In genomic region chr9:73662839-73663238, GRCm38 (mm10) we compare ENCODE assay signal across 16 mouse cellular contexts.
DNase-seq lines count a peak whose midpoint lies in the region; TF ChIP-seq lines count a peak whose summit lies in the region.
"Had no signal": no experiment of that assay in that cellular context is flagged by ENCODE, and none has a peak within 500 bp of the region (broad histone marks: within the 10 kb centered on the region; RNA-seq: fewer than 3 reads in every experiment).

No protein-coding gene starts in this region.

- TF ChIP-seq CTCF in layer of hippocampus, adult 2 months (conservative IDR thresholded peaks at IDR 0.05) = peak; percentile 15; the same call in 1 of the 2 replicates

- no peak for DNase-seq in layer of hippocampus, adult 2 months (ENCODE audit: low spot score in 2 of 2)
- DNase-seq in layer of hippocampus, postnatal 25 days (ENCODE audit: extremely low spot score in 1 of 2, low spot score in 1 of 2) = no peak
- DNase-seq in ES-CJ7 (ENCODE audit: low read depth, low spot score) (peak; percentile 46), R1 (ENCODE audit: low read depth, low spot score) (peak; percentile 55)
- DNase-seq in heart, postnatal 14 days = no peak
- DNase-seq in yolk sac, embryonic 10.5 days (ENCODE audit: low spot score) = no peak
- DNase-seq: adrenal gland, postnatal 14 days; cerebellum, adult 11-12 months; cerebellum, adult 9-11 months; gastrocnemius, postnatal 10 days; heart, adult 18-20 months; heart, postnatal 10 days had no signal

- intact Hi-C loops in heart, postnatal 14 days (cut with DNase I) = no loop called here

- no peak overlapping the region for H3K27ac ChIP-seq in layer of hippocampus, adult 2 months
- H3K27ac ChIP-seq: embryonic facial prominence, embryonic 10.5 days; heart, embryonic 10.5 days; hindbrain, embryonic 13.5 days; hindbrain, postnatal 0 days had no signal

- H3K4me3 ChIP-seq in layer of hippocampus, adult 2 months = no peak overlapping the region
- H3K4me3 ChIP-seq: embryonic facial prominence, embryonic 10.5 days; heart, embryonic 10.5 days; hindbrain, embryonic 13.5 days had no signal

Comparison
In these comparisons a context has a peak if more than half of its experiments do, and no peak if none do; other contexts are left out.
1. DNase-seq: peak in ES-CJ7 (single experiment) and R1 (single experiment); none in layer of hippocampus, adult 2 months (0 of 2), layer of hippocampus, postnatal 25 days (0 of 2), heart, postnatal 14 days (0 of 2) and yolk sac, embryonic 10.5 days (single experiment).